Mouse (Mus musculus) small intestine, adult 2 months (tissue): ENCODE results near the gene Pheta2.

Experiments used
- CTCF ChIP-seq: fragments of 200-500 bp; IDR thresholded peaks from 2 replicates; pipeline ENCODE4 v1.5.1; 2012; ENCODE audit warnings: low read depth, mild to moderate bottlenecking, control low read depth, inconsistent platforms, low read length, moderate library complexity, mixed read lengths; ENCODE audit not compliant: insufficient replicate concordance, insufficient read length; ENCODE audit errors: extremely low read depth
- POLR2A ChIP-seq: fragments of 200-500 bp; IDR thresholded peaks from 2 replicates; pipeline ENCODE4 v1.6.1; 2012; ENCODE audit warnings: low read depth, mild to moderate bottlenecking, control low read depth, inconsistent platforms, low read length, moderate library complexity

DNA sequence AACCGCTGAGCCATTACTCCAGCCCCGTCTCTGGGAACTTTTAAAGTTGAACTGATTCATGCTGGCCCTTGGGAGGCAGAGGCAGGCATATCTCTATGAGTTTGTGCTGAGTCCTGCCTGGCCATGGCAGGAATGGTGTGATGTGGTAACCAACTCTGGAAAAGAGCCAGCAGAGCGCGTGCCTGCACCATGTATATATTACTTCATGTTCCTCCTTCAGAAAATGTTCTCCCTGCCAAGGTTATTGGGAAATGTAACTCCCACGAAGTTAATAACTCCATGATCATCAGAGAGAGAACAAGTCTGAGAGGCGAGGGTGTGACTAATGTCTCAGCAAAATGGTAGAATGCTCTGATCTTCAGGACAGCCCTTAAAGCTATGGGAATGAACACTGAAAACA lies 20.9 kb upstream of the Pheta2 start:
- TF ChIP-seq CTCF (no peak), POLR2A (no peak)
